Mouse (Mus musculus) thymus, postnatal 10 days (tissue): ENCODE measurements around the gene Pmel.
"Not testable (repeated sequence)": the region's sequence is repeated elsewhere in the genome, so short reads cannot be mapped to it uniquely, and the experiment has no call there.

ENCODE experiments used
- DNase-seq, 2 experiments: peaks; one replicate each; pipeline ENCODE4 v3.0.0; 2021; ENCODE audit warnings: low spot score in 2 of 2

Gene Pmel

DNA sequence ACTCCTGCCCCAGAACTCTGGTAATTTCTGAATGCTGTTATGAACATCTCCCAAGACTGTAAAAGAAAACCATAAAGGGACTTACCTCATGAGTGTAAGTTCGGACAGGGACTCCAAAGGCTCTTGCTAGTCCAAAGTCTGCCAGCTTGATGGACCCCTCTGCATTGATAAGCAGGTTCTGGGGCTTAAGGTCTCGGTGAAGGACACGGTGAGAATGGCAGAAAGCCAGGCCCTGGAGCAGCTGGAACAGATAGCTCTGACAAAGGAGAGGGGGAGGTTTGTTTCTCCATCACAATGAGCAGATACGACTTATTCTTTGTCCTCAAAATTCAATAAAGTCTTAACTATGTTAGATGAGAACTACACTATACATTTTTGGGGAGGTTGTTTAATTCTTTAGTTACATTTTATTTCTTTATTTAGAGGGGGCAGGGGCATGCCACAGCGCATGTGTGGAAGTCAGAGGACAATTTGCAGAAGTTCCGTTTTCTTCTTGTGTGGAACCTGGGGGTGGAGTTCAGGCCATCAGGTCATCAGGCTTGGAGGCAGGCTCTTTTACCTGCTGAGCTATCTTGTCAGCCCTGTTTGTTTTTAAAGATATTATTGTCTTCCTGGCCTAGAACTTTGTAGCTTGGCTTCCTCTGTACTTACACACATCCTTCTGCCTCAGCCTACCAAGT lies 1.5 kb upstream of the Pmel start:
- DNase-seq = no peak

DNA sequence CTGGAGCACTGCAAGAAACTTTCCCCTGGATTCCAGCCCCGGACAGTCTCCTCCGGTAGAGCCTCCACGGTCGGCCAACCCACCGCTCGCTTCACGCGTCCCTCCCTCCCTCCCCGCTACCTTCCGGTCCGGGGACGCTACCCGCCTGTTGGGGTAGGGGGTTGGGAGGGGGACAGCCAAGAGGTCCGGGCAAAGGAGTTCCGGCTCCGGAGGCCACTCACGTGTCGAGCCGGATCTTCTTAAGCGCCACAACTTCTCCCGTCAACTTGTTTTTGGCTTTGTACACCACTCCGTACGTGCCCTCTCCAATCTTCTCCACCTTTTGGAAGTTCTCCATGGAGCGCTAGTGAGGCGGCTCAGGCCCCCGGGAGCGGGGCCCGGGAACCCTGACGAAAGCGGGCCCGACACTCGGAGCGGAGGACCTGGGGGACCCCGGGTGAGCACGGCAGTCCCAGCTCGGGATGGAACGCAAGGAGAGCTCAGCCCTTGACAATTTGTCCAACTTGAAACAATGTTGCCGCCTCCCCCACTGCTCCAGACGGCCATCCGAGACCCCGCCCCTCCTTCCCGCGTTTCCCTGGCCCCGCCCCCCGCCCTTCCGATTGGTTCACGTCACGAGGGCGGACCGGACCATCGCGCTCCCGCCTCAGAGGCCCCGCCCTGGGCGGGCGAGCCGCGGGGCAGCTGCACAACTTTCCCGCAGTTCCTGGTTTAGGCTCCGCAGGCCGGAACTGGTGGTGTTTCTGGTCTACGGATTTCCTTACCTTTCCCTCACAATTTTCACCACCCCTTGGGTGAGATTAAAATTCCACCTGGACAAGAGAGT lies 709 bp downstream of the Pmel start, which contains the start of gene Cdk2:
Gene Cdk2 (minus strand): TSS at position 541 of the 826 bp plus-strand sequence.
- DNase-seq = peak; percentile 87 to 92

DNA sequence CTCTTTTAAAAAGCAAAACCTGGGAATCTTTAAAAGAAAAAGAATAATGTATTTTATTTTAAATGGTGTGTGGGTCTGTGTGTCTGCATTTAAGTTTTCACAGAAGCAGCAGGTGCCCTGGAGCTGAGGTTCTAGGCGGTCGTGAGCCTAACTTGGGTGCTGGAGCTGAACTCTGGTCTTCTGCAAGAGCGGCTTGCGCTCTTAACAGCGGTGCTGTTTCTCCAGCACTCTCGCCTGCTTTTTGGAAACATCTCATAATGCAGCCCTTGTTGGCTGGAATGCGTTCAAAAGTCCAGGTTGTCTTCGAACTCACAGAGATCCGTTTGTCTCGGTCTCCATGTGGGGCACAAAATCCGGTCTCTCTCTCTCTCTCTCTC lies 1.3 kb downstream of the Pmel start:
- peak in 1 of 2 experiments; percentile 25 for DNase-seq

DNA sequence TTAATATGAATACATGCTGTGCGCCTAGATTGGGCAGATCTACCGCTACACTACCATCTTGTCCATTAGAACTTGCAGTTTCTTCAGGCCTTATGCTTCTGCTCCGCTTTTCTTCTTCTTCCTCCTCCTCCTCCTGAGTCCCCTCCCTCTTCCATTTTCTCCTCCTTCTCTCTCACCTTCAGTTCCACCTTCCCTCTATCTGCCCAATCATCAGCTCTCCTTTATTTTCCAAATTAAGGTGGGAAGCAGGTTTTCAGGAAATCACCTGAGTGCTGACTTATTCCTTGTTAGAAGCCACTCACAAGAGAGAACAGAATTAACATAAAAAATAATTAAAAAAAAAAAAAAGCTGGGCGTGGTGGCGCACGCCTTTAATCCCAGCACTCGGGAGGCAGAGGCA lies 7.3 kb downstream of the Pmel start:
- not testable (repeated sequence) for DNase-seq

DNA sequence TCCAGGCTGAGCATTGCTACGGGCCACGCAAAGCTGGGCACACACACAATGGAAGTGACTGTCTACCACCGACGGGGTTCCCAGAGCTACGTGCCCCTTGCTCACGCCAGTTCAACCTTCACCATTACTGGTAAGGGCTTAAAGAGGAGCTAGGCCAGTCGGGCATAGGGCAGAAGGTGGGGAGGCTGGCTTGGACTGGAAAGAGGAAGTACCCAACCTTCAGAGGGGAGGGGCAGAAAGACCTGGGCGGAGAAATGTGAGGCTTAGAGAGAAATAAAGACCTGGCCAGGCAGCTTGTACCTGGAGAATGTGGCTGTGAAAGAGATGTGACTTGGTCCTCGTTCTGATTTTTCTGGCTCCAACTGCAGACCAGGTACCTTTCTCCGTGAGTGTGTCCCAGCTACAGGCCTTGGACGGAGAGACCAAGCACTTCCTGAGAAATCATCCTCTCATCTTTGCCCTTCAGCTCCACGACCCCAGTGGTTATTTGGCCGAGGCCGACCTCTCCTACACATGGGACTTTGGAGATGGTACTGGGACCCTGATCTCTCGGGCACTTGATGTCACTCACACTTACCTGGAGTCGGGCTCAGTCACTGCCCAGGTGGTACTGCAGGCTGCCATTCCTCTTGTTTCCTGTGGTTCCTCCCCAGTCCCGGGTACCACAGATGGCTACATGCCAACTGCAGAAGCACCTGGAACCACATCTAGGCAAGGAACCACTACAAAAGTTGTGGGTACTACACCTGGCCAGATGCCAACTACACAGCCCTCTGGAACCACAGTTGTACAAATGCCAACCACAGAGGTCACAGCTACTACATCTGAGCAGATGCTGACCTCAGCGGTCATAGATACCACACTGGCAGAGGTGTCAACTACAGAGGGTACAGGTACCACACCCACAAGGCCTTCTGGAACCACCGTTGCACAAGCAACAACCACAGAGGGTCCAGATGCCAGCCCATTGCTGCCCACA lies 11.9 kb downstream of the Pmel start:
- peak; percentile 71 to 72 for DNase-seq

DNA sequence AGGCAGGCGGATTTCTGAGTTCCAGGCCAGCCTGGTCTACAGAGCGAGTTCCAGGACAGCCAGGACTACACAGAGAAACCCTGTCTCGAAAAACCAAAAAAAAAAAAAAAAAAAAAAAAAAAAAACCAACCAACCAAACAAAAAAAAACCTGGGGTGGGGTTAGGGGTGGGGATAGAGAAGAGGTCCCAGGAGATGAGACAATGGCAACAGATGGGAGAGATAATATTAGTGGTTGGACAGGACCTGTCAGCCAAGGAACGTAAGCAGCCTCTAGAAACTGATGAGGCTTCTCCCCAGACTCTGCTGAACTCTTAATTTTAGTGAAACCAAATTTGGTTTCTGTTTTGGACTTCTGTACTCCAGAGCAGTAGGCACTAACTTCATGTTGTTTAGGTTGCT lies 21.5 kb downstream of the Pmel start:
- DNase-seq = not testable (repeated sequence)

DNA sequence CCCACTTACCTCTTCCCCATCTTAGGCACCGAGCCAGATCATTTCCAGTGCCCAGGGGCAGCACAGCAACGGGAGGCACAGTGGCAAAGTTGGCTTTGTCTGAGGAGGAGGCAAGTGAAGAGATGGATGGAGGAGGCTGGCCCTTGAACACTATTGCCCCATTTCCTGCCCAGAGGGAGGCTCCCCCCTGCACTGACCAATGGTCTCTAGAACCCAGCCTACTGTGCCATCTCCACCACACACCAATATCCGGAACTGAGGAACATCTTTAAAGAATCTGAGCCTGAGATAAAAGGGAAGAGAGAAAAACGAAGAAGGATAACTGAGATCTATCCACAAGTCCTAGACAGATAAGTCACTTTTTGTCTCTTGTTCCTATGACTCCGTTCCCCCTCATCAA lies 24.1 kb downstream of the Pmel start:
- no peak for DNase-seq

DNA sequence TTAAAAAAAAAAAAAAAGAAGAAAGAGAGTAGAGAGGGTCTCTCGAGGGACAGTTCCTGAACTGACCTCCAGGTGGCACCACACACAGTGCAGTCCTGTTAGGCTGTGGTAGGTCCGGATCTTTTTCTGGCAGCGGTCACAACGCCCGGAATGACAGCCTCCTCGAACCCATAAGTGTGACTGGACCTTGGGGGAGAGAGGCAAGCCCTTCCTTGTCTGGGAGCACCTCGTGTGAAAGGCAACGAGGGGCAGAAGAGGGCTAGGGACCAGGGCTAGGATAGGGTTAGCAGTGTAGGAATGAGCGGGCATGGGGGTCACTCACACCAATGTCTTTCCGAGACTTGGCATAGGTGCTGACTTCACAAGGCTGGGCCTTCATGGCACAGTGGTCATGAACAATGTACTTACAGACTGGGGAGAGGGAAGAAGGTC lies 27.0 kb downstream of the Pmel start:
- DNase-seq = peak; percentile 41 to 76

DNA sequence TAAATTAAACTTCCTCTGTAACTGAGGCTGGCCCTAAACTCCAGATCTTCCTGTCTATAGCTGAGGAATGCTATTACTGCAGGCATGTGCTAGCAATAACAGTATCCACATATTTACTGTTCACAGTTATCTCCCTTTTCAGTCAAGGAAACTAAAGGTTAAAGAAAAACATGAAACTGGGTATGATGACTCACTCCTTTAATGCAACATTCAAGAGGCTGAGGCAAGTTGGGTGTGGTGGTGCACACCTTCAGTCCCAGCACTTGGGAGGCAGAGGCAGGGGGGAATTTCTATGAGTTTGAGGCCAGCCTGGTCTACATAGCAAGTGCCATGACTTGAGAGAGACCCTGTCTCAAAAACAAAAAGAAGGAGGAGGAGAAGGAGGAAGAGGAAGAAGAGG lies 28.0 kb downstream of the Pmel start:
- no peak for DNase-seq

DNA sequence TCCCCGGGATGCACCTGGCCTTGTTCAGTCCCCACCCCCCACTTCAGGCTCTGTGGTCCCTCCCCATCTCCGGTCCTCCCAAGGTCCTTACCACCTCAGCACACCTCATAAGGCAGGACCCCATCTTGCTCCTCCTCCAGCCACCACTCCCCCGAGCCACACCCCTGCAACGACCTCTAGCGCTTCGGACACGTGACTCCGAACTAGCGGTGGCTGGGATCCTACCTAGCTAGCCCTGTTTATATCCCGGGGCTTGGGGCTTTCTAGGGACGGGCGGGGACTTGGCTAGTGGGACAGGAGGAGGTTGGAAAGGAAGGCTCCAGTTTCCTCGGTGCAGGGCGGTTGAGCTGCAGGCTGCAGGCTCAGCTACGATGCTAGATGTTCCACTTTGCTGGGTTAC lies 33.4 kb downstream of the Pmel start:
- DNase-seq = no peak

DNA sequence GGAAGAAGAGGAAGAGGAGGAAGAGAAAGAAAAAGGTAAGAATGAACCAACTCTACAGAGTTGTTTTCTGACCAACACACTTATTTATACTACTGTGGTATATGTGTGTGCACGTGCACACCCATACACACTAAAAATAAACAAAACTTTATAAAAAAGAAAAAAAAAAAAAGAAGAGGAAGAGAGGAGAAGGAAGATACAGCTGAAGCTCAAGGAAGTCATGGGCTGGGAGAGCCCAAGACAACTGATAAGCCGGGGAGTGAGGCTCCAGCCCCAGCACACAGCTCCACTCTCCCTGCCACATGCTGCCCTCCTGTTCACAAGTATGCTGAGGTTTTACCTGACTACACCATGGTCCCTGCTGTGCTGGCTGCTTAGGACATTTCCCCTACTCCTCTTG lies 36.3 kb downstream of the Pmel start:
- no peak for DNase-seq

DNA sequence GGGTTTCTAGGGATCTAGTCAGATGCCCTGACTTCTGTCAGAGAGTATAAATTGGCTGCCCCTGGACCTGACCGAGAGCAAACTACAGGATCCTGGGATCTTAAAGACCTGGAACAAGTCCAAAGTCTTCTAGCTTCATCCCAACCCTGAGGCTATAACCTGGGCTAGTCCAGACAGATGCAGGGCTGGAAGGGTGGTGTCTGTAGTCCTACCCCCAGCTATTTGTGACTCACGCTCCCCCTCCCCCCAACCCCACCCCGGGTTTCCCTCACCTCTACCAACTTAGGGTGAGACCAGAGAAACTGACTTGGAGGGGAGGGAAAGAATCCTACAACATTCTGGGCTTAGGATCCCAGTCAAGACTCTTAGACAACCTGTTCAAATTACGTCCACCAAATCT lies 38.6 kb downstream of the Pmel start:
- no peak for DNase-seq

DNA sequence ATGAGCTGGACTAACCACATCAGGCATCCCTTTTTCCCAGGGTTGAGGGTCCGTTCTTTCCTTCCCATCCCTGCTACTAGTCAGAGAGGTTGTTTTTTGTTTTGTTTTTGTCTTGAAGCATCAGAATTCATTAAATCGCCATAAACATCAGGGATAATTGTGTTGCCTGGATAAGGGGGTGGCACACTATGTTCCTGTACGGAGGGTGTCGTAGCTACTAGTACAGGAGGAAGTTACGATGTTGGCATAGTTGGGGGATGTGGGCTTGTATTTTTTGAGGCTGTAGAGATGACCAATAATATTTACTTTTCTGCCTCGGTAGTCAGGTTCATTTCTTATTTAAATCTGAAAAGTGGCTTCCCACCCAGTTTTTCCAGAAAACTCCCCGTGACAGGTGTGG lies 39.2 kb downstream of the Pmel start:
- no peak for DNase-seq

DNA sequence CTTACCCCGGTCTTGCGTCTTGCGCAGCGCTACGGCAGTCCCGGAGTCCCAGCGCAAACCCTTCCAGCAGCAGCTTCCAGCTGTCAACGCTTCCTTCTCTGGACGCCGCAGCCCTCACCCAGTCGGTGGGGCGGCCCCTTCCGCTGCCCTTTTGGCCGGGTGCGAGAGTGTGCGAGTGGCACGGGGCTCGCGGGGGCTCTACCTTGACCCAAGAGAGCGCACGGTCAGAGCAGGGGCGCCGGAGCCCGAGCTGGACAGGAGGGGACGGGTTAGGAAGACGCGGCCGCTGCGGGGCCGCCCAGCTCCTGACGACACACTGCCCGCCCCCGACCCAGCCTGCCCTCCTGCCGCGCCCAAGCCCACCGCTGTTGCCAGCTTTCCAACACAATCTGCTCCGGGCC lies 39.8 kb downstream of the Pmel start:
- peak; percentile 56 to 60 for DNase-seq

DNA sequence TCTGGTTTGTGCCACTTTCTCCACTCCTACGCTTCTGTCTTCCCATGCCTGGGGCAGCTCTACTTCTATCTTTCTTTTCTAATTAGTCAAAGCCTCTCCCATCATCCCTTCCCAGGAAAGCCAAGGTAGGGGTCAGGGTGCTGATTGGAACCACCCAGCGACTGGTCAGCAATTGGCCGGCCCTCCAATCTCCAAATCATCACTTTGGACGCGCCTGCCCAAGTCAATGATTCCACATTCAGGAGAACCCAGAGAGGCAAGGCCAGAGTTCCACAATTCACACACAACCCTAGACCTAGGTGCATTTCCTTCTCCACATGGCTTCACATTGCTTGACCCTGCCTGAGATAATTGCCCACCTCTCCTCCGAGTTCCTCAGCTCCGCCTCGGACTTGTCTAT lies 40.2 kb downstream of the Pmel start:
- peak in 1 of 2 experiments; percentile 20 for DNase-seq

DNA sequence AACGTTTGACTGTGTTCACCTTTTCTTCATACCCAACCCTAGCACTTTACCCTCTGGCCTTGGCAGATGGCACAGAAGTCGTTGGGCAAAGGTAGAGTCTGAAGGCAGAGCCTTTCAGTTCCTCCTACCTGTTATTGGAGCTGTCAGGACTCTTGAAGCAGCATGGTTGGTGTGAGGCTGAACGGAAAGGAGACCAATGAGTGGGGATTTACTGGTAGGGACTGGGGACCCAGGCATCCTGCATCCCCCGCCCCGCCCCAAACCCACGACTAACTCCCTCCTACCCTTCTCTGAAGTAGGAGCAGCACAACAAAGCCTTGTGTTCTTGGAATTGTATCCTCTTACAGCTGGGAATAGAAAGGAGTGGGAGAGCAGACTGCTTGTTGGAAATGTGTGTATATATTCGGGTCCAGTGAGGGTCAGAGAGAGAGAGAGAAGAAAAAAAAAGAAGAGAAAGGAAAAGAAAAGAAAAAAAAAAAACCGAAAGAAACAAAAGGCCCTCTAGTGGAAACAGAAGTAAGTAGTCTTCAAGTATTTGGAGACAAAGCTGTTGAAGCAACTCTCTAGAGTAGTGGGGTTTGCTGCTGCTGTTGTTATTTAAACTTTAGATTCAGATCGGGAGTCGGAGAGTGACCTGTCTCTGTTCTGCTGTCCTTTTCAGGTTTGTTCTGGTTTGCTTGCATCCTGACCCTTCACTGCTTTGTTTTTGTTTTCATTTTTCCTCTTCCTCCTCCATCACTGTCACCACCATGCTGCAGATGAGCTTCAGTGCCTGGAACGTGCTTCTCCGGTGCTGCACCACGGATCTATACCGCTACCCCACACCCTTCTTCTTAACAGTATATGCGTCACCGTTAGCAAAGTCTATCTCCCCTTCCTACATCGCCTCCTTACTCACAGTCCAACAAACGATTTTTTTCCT lies 40.9 kb downstream of the Pmel start, which contains the start of gene Dgka:
Gene Dgka (minus strand): TSS at position 176 of the 922 bp plus-strand sequence.
- peak; percentile 76 for DNase-seq

DNA sequence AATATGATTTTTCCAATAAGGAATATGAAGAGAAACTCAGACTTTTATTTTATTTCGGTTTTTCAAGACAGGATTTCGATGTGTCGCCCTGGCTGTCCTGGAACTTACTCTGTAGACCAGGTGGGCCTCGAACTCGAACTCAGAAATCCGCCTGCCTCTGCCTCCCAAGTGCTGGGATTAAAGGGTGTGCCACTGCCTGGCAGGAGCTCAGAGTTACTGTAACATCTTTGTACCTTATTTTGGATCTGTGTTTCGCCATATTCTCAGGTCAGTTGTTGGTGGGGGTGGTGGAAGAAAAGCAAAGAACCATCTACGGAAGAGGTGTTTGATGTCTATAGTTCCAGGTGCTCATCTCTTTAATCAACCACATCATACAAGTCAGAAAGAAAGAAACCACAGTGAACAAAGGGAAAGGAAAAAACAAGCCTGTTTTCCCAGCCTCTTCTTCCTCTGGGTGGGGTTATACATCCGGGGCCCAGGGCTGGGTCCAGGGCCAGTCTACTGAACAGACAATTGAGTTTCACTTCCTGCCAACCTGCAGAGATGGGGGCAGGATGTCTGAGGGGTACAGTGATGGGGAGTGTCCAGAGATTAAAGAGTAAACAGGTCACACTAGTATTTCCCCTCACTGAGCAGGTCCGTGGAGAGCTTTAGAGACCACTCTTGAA lies 42.1 kb downstream of the Pmel start:
- DNase-seq = peak; percentile 84 to 90

DNA sequence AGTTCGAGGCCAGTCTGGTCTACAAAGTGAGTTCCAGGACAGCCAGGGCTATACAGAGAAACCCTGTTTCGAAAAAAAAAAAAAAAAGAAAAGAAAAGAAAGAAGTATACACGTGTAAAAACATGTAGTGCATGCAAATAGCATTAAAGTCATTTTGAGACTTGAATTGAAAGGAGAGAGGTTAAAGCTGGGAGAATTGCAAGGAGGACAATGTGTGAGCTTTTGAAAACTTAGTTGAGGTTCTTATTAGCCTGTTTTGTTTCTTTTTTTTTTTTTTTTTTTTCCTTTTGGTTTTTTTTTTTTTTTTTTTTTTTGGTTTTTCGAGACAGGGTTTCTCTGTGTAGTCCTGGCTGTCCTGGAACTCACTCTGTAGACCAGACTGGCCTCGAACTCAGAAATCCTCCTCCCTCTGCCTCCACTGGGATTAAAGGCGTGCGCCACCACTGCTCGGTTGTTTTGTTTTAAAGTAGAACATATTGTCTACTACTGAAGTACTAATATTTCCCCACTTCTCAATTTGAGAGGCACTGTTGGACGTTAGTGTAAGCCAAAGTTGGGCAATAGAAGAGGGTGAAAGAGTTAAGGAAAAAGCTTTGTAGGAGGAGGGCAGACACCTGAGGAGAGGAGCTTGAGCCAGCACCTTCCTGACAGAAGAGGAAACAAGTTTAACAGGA lies 43.1 kb downstream of the Pmel start:
- no peak for DNase-seq

DNA sequence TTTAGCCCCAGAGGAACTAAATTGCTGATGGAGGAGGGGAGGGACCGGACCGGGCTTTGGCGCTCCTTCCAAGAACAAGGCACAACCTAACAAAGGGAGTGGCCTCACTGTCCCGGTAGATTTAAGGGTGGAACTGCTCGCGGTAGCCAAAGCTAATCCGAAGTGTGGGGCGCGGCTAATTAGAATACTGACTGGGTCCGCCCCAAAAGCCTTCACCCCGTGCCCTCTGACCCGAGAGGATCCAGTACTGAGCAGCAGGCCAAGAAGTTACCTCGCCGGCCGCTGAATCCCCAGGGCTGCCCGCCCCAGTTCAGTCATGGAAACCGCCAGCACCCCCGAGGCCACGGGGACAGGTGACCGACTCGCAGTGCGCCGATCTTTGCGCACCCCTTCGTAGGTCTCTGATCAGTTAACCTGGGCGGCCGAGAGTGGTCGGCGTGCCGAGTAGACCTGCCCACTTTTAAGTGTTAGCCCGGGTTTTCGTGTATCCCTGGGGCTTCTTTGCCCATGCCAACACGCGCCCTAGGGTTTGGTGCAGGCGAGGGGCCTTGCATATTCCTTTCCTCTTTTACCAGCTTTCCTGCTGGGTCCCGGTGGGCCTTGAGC lies 43.8 kb downstream of the Pmel start, which contains the start of gene Pym1:
Gene Pym1 (plus strand): TSS at position 244 of the 606 bp plus-strand sequence.
- DNase-seq = peak; percentile 58 to 62
